Mouse (Mus musculus) mouse trophoblast stem cell (cell line): Measurements from ENCODE around the gene Lhx1.

Experiments
- in situ Hi-C, 2 experiments: fragments of 300-500 bp; cut with MseI, MboI; formaldehyde crosslinking; loops; 2 replicates in 1 of 2; 3 replicates in 1 of 2; pipeline ENCODE4 v1.15.1; 2025

Lhx1 gene

DNA sequence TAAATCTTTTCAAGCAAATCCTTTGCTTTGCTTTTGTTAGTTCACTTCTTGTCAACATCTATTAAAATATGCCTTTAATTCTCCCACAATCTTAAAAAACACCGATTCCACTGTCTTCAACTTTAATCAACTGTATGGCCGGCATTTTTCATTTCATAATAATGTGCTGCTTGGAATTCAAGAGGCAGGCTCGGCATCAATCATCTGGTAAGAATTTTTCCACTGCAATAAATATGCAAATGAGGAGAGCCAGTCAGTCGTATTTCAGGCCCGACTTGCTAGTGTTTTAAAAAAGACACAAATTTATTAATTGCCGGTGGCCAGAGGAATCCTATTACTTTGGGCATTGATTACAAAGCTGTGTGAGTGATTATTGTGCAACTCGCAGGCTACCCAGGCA lies 43.7 kb downstream of the Lhx1 start:
- in situ Hi-C loops: no loop called here

GRCm38 (mm10) chr11:84480451-84480850 lies 44.9 kb downstream of the Lhx1 start:
- in situ Hi-C loops: no loop called here

- in situ Hi-C loops: no loop called here
Measured at GRCm38 (mm10) chr11:84476641-84477040, 48.7 kb downstream of the Lhx1 start.

GRCm38 (mm10) chr11:84475991-84476390 lies 49.3 kb downstream of the Lhx1 start:
- in situ Hi-C loops: no loop called here

- in situ Hi-C loops: no loop called here
Measured at GRCm38 (mm10) chr11:84473093-84473667, 52.2 kb downstream of the Lhx1 start.
